Mouse (Mus musculus): ENCODE measurements around the gene Adamts2. TPM values are rescaled to one million over a fixed set of nuclear protein-coding genes. Genes with fewer than 3 reads are reported as not detected.

Gene Adamts2
- polyA plus RNA-seq (2012; ENCODE audit: insufficient read depth, insufficient read length, missing spikeins) = 0.36 and 1.0 TPM in 2 replicates

DNA sequence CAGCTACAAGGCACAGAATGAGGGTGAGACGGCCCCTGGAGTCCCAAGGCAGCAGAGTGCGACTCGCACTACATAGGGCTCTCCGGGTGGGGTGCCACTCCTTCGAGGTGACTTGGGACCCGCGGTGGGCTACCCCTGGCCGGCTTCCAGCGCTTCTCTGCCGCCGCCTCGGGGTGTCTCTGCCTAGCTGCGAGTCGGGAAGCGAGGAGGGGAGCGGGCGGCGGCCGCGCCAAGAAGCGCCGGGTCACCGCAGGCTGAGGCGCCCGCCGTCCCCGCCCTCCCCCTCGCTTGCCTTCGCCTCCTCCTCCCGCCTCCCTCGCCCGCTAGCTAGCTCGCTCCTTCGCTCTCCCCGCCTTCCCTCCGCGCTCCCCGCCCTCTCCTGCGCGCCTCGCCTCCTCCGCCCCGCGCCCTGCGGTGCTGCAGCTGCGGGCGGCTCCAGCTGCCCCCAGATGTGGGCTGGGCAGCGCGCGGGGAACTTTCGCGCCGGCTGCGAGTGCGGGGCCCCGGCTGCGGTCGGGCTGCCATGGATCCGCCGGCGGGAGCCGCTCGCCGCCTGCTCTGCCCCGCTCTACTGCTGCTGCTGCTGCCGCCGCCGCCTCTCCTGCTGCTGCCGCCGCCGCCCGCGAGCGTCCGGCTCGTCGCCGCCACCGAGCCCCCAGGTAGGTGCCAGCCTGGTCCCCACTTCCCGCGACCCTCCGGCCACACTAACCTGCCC, at the start of gene Adamts2:
Adamts2 (plus strand) TSS at position 444 of the 715 bp plus-strand sequence.
- no peak within 1 kb of the TSS for H3K4me3 ChIP-seq (ENCODE audit: insufficient read depth, low read length)
- no peak for TF ChIP-seq POLR2A (IDR thresholded peaks at IDR 0.05; ENCODE audit: borderline replicate concordance, low read depth, low read length)
- TF ChIP-seq CTCF (IDR thresholded peaks at IDR 0.05; ENCODE audit: low read depth, low read length) = no peak
- no peak within 1 kb of the TSS for H3K27ac ChIP-seq (ENCODE audit: insufficient read depth, low read depth, low read length)
- no peaks in the 10 kb centered on the region for H3K4me1 ChIP-seq (ENCODE audit: control insufficient read depth, insufficient read depth, low read length)

DNA sequence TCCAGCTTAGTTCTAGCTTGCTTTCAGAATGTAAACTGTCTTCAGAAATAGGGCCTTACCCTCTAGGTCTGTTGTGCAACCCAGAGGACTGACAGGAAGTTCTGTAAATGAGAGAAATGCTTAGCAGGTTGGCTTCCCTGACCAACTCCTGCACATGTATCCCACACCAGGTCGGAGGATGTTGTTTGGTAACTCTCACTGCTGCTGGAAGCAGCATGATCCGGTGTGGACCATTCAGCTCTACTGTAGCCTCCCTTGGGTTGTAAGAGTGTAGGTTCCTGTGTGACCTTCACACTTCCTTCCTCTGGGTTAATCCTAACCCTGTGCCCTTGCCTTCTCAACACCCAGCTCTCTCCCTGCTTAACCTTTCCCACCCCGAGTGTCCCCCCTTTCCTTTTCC, 44.8 kb upstream of the Adamts2 start:
- Histone ChIP-seq H3K4me1 (ENCODE audit: control insufficient read depth, insufficient read depth, low read length) (no peaks in the 10 kb centered on the region), H3K4me3 (ENCODE audit: insufficient read depth, low read length) (no peak overlapping the region), H3K27ac (ENCODE audit: insufficient read depth, low read depth, low read length) (no peak overlapping the region)
- no peak for TF ChIP-seq CTCF (IDR thresholded peaks at IDR 0.05; ENCODE audit: low read depth, low read length)
- TF ChIP-seq POLR2A (IDR thresholded peaks at IDR 0.05; ENCODE audit: borderline replicate concordance, low read depth, low read length) = no peak

GRCm38 (mm10) chr11:50559108-50559507, 42.8 kb upstream of the Adamts2 start:
- Histone ChIP-seq H3K27ac (ENCODE audit: insufficient read depth, low read depth, low read length) (no peak overlapping the region), H3K4me3 (ENCODE audit: insufficient read depth, low read length) (no peak overlapping the region), H3K4me1 (ENCODE audit: control insufficient read depth, insufficient read depth, low read length) (no peaks in the 10 kb centered on the region)
- TF ChIP-seq CTCF (IDR thresholded peaks at IDR 0.05; ENCODE audit: low read depth, low read length) (no peak), POLR2A (IDR thresholded peaks at IDR 0.05; ENCODE audit: borderline replicate concordance, low read depth, low read length) (no peak)

- TF ChIP-seq CTCF (IDR thresholded peaks at IDR 0.05; ENCODE audit: low read depth, low read length) (no peak), POLR2A (IDR thresholded peaks at IDR 0.05; ENCODE audit: borderline replicate concordance, low read depth, low read length) (no peak)
- Histone ChIP-seq H3K27ac (ENCODE audit: insufficient read depth, low read depth, low read length) (no peak overlapping the region), H3K4me3 (ENCODE audit: insufficient read depth, low read length) (peak overlapping the region; percentile 18; the same call in 1 of the 2 replicates), H3K4me1 (ENCODE audit: control insufficient read depth, insufficient read depth, low read length) (peaks cover 3% of the 10 kb centered on the region; the same call in 1 of the 2 replicates)
These were observed 36.2 kb upstream of the Adamts2 start for GRCm38 (mm10) chr11:50565466-50566211.

DNA sequence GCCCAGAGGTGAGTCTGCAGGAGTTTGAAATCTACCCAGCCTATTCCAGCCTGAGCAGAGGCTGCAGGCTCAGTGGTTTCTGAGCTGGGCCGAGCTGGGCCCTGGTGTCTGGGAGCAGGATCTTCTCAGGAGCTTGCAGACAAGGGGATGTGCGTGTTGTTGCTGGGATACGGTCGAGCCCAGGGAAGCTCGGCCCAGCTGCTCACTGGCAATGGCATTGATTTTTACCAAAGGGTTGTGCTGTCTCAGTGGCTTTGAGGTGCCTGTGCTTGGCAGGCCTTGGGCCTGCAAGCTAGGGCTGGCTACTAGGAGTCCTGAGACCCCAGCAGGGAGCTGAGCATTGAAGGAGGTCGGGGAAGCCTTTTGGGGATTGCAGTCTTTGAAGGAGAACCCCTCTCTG, 30.4 kb upstream of the Adamts2 start:
- TF ChIP-seq CTCF (IDR thresholded peaks at IDR 0.05; ENCODE audit: low read depth, low read length) = no peak
- no peak for TF ChIP-seq POLR2A (IDR thresholded peaks at IDR 0.05; ENCODE audit: borderline replicate concordance, low read depth, low read length)
- Histone ChIP-seq H3K27ac (ENCODE audit: insufficient read depth, low read depth, low read length) (no peak overlapping the region), H3K4me1 (ENCODE audit: control insufficient read depth, insufficient read depth, low read length) (no peaks in the 10 kb centered on the region)

DNA sequence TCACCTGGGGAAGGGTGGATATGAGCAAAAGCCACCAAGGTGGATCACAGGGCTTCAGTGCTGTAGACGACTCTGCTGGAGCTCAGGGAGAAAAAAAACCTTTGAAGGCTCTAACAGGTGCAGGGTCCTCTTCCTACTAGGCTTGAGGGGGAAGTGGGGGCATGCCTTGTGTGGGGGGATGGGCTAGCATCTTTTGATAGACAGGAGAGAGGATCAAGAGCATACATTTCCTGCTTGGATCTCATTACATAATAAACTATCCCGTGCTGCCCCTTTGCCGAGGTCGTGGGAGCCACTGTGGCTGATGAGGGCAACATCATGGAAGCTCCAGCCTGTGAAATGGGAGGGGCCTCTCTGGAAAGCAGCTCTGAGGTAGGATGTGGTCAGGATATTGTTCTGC, 25.4 kb upstream of the Adamts2 start:
- H3K4me3 ChIP-seq (ENCODE audit: insufficient read depth, low read length) = no peak overlapping the region
- TF ChIP-seq CTCF (IDR thresholded peaks at IDR 0.05; ENCODE audit: low read depth, low read length) = no peak
- no peak for TF ChIP-seq POLR2A (IDR thresholded peaks at IDR 0.05; ENCODE audit: borderline replicate concordance, low read depth, low read length)
- H3K4me1 ChIP-seq (ENCODE audit: control insufficient read depth, insufficient read depth, low read length) = no peaks in the 10 kb centered on the region
- no peak overlapping the region for H3K27ac ChIP-seq (ENCODE audit: insufficient read depth, low read depth, low read length)

More for the DNA sequence above, 30.4 kb upstream of the Adamts2 start:
- no peak overlapping the region for H3K4me3 ChIP-seq (ENCODE audit: insufficient read depth, low read length)

DNA sequence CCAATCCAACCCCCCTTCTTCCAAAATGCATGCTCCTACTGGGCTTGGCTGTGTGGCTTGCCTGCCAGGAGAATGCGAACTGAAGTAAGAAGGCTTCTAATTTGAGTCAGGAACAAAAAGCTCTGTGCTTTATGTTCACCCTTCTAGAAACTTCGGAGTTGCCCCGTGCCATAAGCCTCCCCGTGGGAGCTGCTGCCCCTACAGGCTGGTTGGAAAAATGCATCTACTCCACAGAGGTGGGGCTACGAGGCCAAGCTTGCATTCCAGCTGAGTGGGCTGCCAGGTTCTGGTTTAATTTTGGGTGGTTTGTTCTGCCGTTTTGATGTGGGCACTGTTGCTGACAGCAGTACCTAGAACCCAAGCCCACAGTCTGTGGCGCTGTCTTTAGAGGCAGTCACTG, 14.9 kb upstream of the Adamts2 start:
- Histone ChIP-seq H3K4me3 (ENCODE audit: insufficient read depth, low read length) (no peak overlapping the region), H3K4me1 (ENCODE audit: control insufficient read depth, insufficient read depth, low read length) (no peaks in the 10 kb centered on the region), H3K27ac (ENCODE audit: insufficient read depth, low read depth, low read length) (no peak overlapping the region)
- TF ChIP-seq CTCF (IDR thresholded peaks at IDR 0.05; ENCODE audit: low read depth, low read length) (peak; percentile 42), POLR2A (IDR thresholded peaks at IDR 0.05; ENCODE audit: borderline replicate concordance, low read depth, low read length) (no peak)

GRCm38 (mm10) chr11:50587787-50588186, 14.1 kb upstream of the Adamts2 start:
- TF ChIP-seq POLR2A (IDR thresholded peaks at IDR 0.05; ENCODE audit: borderline replicate concordance, low read depth, low read length) (no peak), CTCF (IDR thresholded peaks at IDR 0.05; ENCODE audit: low read depth, low read length) (peak; percentile 25; the same call in 1 of the 2 replicates)
- H3K27ac ChIP-seq (ENCODE audit: insufficient read depth, low read depth, low read length) = no peak overlapping the region
- no peaks in the 10 kb centered on the region for H3K4me1 ChIP-seq (ENCODE audit: control insufficient read depth, insufficient read depth, low read length)
- H3K4me3 ChIP-seq (ENCODE audit: insufficient read depth, low read length) = no peak overlapping the region

DNA sequence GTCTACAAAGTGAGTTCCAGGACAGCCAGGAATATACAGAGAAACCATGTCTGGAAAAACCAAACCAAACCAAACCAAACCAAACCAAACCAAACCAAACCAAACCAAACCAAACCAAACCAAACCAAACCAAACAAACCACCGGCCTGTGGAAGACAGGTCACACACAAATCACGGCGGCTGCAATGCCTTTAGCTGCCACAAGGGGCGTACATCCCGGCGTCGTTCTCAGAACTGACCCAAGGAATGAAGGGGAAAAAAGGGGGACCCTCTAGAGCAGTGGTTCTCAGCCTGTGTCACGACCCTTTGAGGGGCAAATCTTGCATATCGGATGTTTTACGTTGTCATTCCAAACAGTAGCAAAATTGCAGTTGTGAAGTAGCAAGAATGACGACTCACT, 12.8 kb upstream of the Adamts2 start:
- TF ChIP-seq CTCF (IDR thresholded peaks at IDR 0.05; ENCODE audit: low read depth, low read length) (peak; percentile 79), POLR2A (IDR thresholded peaks at IDR 0.05; ENCODE audit: borderline replicate concordance, low read depth, low read length) (no peak)
- H3K4me3 ChIP-seq (ENCODE audit: insufficient read depth, low read length) = no peak overlapping the region
- no peaks in the 10 kb centered on the region for H3K4me1 ChIP-seq (ENCODE audit: control insufficient read depth, insufficient read depth, low read length)
- no peak overlapping the region for H3K27ac ChIP-seq (ENCODE audit: insufficient read depth, low read depth, low read length)

GRCm38 (mm10) chr11:50591053-50591452, 10.8 kb upstream of the Adamts2 start:
- Histone ChIP-seq H3K4me1 (ENCODE audit: control insufficient read depth, insufficient read depth, low read length) (no peaks in the 10 kb centered on the region), H3K27ac (ENCODE audit: insufficient read depth, low read depth, low read length) (no peak overlapping the region), H3K4me3 (ENCODE audit: insufficient read depth, low read length) (no peak overlapping the region)
- TF ChIP-seq CTCF (IDR thresholded peaks at IDR 0.05; ENCODE audit: low read depth, low read length) (no peak), POLR2A (IDR thresholded peaks at IDR 0.05; ENCODE audit: borderline replicate concordance, low read depth, low read length) (no peak)

Data from bone marrow macrophage, adult 2 months (primary cell).